Mouse (Mus musculus): ENCODE measurements around the gene Ppip5k1.
A peak's percentile ranks its signal among the peaks of the same experiment; 100 is the strongest.

Gene Ppip5k1

GRCm38 (mm10) chr2:121297701-121298100 is 57.5 kb downstream of the Ppip5k1 start:
- no peak for DNase-seq

DNA sequence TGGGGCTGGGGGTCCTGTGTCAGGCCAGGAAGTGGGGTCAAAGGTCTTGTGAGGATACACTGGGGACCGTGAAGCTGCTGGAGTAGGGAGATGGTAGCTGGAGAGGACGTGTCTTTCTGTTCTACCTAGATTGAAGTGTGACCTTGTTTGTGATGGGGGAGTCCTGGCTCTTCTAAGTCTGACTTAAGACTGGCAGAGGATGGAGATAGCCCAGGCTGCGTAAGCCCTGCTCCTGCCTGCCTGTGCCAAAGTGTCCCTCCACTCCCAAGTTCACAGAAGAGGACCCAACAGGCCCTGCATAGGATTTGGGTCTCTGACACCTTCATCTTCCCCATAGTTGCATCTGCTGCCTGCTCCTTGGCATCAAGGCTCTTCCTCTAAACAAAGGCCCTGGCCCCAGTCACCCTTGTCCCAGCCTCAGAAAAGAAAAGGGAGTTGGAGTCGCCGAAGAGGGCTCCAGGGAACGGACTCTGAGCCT is 58.4 kb downstream of the Ppip5k1 start:
- no peak for DNase-seq

GRCm38 (mm10) chr2:121295608-121296571 is 59.3 kb downstream of the Ppip5k1 start:
- peak in 1 of 2 experiments; percentile 29 for DNase-seq

DNA sequence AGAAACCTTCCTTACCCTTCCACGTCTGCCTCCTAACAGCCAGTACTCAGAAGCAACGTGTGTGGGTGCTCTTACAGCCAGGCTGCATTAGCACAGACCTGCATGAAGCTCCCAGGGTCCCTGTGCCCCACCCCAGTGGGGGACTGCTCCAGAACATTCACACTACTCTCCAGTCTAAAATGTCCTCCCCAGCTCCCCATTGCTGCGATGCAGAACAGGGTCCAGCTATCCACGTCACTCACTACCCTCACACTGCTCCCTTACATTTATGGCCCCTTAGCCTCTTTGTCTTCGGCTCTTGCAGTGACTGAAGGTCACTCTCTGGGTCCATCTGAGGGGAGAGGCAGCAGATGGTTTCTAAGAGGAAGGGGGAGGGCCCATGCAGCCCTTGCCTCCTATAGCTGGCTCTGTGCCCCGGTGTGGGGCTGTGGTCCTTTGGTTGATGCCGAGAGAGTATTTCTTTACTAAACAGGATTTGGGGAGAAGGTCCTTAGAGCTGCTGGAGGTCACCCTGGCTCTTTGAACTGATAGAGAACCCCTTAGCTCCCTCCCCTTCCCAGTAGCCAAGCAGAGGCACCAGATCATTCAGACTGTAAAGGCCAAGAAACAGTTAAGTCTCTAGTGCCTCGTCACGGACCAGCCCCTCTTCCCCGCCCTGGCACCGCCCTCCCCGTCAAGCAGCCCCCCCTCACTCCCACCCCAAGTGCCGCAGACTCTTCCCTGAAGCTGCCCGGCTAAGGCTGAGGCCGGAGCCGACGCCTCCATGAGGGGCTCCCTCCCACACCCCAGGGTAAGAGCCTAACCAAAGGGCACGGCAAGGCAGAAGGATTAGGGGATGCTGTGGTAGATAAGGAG is 60.2 kb downstream of the Ppip5k1 start:
- no peak for DNase-seq

DNA sequence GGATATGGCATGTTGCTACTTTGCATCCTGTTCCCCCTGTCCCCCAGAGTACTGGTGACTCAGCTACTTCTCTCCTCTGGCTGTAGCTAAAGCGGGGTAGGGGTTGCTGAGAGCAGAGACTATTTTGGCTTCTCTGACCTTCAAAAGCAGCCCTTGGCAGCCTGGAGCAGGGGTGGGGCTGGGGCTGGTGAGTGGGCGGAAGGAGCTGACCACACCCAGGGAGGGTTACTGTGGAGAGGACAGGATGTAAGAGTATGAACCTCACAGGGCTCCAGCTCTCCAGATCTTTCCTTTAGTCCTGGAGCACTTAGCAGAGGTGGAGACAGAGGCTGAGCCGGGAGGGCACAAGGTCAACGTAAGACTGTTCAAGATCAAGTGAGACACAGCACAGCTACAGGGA is 61.0 kb downstream of the Ppip5k1 start:
- DNase-seq = no peak

GRCm38 (mm10) chr2:121292316-121293013 is 62.7 kb downstream of the Ppip5k1 start:
- no peak for DNase-seq

DNA sequence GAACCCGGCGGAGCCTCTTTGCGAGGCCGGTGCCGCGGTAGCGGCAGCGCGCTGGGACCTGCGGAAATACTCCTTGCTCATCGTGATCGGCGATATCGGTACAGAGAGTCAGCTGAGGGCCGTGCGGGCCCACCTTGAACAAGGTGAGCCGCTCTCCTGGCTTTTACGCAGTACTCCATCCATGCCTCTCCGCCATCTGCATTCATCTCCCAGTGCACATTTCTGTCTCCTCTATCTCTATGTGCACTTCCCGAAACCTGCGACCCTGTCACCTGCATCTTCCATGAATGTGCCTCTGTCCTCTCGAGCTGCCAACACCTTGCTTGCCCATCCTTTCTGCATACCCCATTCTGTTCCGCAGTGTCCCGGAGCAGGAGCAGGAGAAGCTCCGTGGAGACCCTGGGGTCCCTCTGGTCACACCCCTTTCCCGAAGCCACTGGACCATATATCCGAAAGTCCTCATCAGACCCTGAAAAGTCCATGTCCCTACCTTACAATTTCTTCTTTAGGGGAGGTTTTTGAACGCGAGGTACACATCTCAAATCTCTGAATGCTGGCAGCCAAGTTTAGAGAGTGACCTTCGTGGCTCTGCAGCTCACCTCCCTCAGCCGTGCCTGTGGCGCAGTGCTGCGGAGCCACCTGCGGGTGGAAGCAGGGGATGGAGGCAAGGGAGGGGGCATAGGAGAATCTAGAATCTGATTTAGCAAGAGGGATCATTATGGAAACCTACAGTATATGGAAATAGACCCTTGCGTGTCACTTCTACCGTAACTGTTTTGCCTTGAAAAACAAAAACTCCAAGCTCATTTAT is 65.3 kb downstream of the Ppip5k1 start:
- no peak for DNase-seq

- DNase-seq = peak; percentile 78 to 85
Measured at GRCm38 (mm10) chr2:121288901-121289729, 66.1 kb downstream of the Ppip5k1 start, which contains the start of gene Map1a. Gene Map1a, plus strand, starts transcription at chr2:121289600.

DNA sequence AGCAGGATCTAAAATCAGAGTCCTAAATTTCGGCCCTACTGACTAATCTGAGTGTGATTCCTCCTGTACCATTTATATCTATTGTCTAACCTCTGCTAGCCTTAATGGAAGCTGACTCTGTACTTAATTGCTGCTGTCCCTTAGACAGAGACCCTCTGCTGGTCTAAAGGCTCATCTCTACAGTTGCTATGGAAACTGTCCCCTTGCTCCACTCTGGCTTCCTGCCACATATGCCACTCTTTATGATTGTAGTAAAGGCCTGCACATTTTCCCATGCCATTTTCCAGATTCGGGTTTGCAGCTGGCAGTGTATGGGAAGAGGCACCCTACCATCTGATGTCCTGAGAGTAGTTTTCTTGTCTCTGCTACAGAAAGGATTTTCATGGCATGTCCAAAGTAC is 67.3 kb downstream of the Ppip5k1 start:
- no peak for DNase-seq

DNA sequence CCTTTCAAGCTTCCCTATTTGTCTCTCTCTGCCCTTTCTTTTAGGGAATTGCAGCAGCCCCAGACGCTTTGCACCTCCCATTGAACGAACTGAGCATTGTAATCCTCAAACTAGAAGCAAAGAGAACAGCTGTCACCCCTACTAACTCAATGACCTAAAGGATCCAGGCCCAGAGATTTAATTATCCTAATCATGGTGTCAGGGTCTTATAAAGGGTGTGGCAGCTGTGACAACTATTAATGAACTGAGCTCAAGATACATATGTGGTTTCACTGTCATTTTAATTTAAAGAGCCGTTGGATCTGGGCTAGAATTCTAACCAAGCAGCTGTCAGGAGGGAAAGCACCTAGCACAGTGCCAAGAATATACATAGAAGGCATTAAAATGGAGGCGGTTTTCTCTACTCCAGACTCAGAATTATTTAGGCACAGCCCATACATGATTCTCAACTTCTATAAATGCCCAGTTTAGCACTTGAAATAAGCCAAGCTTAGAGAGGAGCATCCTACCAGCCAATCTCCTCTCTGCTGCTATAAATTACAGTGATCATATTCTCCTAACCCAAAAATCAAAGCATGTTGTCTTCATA is 83.2 kb downstream of the Ppip5k1 start:
- no peak for DNase-seq

DNA sequence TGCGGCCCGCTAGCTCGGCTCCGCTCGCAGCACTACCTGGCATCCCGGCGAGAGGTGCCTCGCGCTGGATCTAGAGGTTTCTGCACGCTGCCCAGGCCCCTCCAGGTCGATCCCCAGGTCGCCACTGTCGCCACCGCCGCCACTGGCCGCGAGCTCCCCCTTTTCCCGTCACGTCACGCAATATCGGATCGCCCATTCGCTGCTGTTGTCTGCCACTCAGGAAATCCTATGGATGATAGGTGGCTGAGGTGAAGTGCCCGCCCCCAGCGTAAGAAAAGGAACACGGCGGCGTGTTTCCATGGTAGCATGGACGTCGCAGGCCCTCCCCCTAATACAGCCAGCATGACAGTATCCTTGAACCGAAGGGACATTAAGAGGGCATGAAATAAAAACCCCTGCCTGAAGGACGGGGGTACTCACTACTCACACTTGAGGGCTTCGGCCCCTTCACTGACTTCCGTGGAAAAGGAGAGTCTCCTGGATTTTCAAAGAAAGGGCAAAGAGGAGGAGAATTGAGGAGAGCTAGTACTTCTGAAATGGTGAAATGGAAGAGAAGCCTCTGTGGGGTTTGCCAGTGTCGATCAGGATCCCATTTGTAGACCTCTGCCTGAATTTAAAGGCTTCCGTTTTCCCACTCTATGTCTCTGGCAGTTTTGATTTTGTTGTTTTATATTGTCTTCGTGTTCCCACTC is 83.8 kb downstream of the Ppip5k1 start, which contains the start of gene Trp53bp1:
Gene Trp53bp1, minus strand, starts transcription at position 172 of the 692 bp plus-strand sequence.
- peak; percentile 84 to 92 for DNase-seq

- DNase-seq = peak in 1 of 2 experiments; percentile 33
Measured at GRCm38 (mm10) chr2:121270521-121271235, 84.5 kb downstream of the Ppip5k1 start.

DNA sequence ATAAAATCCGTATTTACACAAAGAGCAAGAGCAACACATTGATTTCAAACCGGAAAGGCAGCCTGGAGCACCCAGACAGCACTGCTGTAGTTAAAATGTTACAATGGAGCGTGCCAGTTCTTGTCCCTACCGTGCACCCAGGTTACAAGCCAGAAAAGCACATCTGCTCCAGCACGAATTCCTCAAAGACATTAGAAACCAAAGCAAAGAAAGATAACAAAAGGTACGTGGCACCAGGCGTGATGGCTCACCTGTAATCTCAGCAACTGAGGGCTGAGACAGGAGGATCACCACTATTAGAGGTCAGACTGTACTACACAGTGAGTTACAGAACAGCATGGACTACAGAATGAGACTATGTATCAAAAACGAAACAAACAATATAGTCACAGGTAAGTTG is 86.8 kb downstream of the Ppip5k1 start:
- DNase-seq = no peak

Data from thymus, adult 18-20 months (tissue).